10 mouse cellular contexts compared by ENCODE assay signal in genomic region chr16:32662372-32662771, GRCm38 (mm10). TPM values are rescaled to one million over a fixed set of nuclear protein-coding genes. Genes with fewer than 3 reads are reported as not detected.
DNase-seq lines count a peak whose midpoint lies in the region; ATAC-seq and TF ChIP-seq lines count a peak whose summit lies in the region.
"Had no signal": no experiment of that assay in that cellular context is flagged by ENCODE, and none has a peak within 500 bp of the region (broad histone marks: within the 10 kb centered on the region; RNA-seq: fewer than 3 reads in every experiment).

No protein-coding gene starts in this region.

- no peak for TF ChIP-seq POLR2A in thymus, adult 2 months (IDR thresholded peaks at IDR 0.05; ENCODE audit: control insufficient read depth, extremely low read depth, insufficient read depth, low read length, poor library complexity)

- no peak for TF ChIP-seq CTCF in thymus, adult 2 months (IDR thresholded peaks at IDR 0.05; ENCODE audit: borderline replicate concordance, control insufficient read depth, extremely low read depth, insufficient read depth, low read length, poor library complexity)

- H3K4me1 ChIP-seq in heart, embryonic 11.5 days (ENCODE audit: control insufficient read depth, insufficient read depth, low read length), result peaks cover 76% of the 10 kb centered on the region
- peaks cover 80% of the 10 kb centered on the region for H3K4me1 ChIP-seq in thymus, adult 2 months (replicated peaks; ENCODE audit: control insufficient read depth, insufficient read depth, low read length)
- H3K4me1 ChIP-seq in midbrain, embryonic 10.5 days, result peaks cover 93% of the 10 kb centered on the region

- no peak for DNase-seq in heart, adult 18-20 months
- DNase-seq in thymus, postnatal 4 days, result peak; percentile 17
- no peak for DNase-seq in thymus, adult 2 months
- no peak for DNase-seq in midbrain, embryonic 10.5 days (ENCODE audit: low spot score)
- no peak for DNase-seq in right cerebral cortex, postnatal 25 days
- no peak for DNase-seq in cerebellum, postnatal 14 days
- DNase-seq: cerebellum, postnatal 36 days had no signal

- H3K9ac ChIP-seq in heart, embryonic 11.5 days (ENCODE audit: low read depth, low read length), result no peak overlapping the region; the same call in 1 of the 2 replicates
- H3K9ac ChIP-seq: limb, embryonic 15.5 days had no signal

- H3K9me3 ChIP-seq in heart, embryonic 11.5 days (replicated peaks; ENCODE audit: control insufficient read depth, low read length), result no peaks in the 10 kb centered on the region
- no peaks in the 10 kb centered on the region for H3K9me3 ChIP-seq in midbrain, embryonic 10.5 days (replicated peaks)
- H3K9me3 ChIP-seq: limb, embryonic 15.5 days had no signal

- H3K4me3 ChIP-seq in heart, embryonic 11.5 days (ENCODE audit: low read depth, low read length), result no peak overlapping the region
- no peak overlapping the region for H3K4me3 ChIP-seq in thymus, adult 2 months (ENCODE audit: control insufficient read depth, insufficient read depth, low read length)
- no peak overlapping the region for H3K4me3 ChIP-seq in midbrain, embryonic 10.5 days

- H3K27ac ChIP-seq in heart, embryonic 11.5 days (ENCODE audit: low read depth, low read length), result no peak overlapping the region
- H3K27ac ChIP-seq in thymus, adult 2 months (ENCODE audit: control insufficient read depth, insufficient read depth, low read length), result no peak overlapping the region
- peak overlapping the region; percentile 85 for H3K27ac ChIP-seq in midbrain, embryonic 10.5 days (replicated peaks)

- H3K4me2 ChIP-seq in heart, embryonic 11.5 days, result peak overlapping the region; percentile 14; the same call in 1 of the 2 replicates

- no peak for ATAC-seq in heart, embryonic 11.5 days (replicated peaks; ENCODE audit: insufficient number of reproducible peaks, low FRiP score, low TSS enrichment)
- ATAC-seq in megakaryocyte progenitor cell, adult 5-6 weeks (replicated peaks; ENCODE audit: poor library complexity), result no peak

- 0 out of 2 replicates have a peak, but pooled peaks cover 3% of the 10 kb centered on the region for H3K27me3 ChIP-seq in heart, embryonic 11.5 days (ENCODE audit: control insufficient read depth, insufficient read depth, low read length)
- no peaks in the 10 kb centered on the region for H3K27me3 ChIP-seq in thymus, adult 2 months (ENCODE audit: control insufficient read depth, insufficient read depth, low read length)
- H3K27me3 ChIP-seq in midbrain, embryonic 10.5 days (ENCODE audit: low read depth, poor library complexity, severe bottlenecking), result no peaks in the 10 kb centered on the region
- H3K27me3 ChIP-seq: limb, embryonic 15.5 days had no signal

- H3K36me3 ChIP-seq in heart, embryonic 11.5 days (ENCODE audit: control insufficient read depth, insufficient read depth, low read length), result no peaks in the 10 kb centered on the region
- 0 out of 2 replicates have a peak, but pooled peaks cover 10% of the 10 kb centered on the region for H3K36me3 ChIP-seq in thymus, adult 2 months (ENCODE audit: control insufficient read depth, insufficient read depth, low read length)
- H3K36me3 ChIP-seq in midbrain, embryonic 10.5 days, result peaks cover 7% of the 10 kb centered on the region

- WGBS in heart, embryonic 11.5 days (ENCODE audit: insufficient replicate concordance), result 87% methylated on average over 7 of the region's 7 CpGs
- WGBS in thymus, adult 2 months, result 96% methylated on average over 7 of the region's 7 CpGs
- WGBS in midbrain, embryonic 10.5 days, result 89% methylated on average over 7 of the region's 7 CpGs

RNA-seq across cellular contexts. Expression of gene Tnk2, which starts 18.7 kb away (rescaled TPM):
- 6.9 and 7.8 TPM in 2 replicates for polyA plus RNA-seq in heart, embryonic 11.5 days (2014; fragmentation: Nextera tagmentation; extraction: Ambion mirVana)
- 10 to 100 TPM; 20.5 to 22.0 TPM for total RNA-seq in heart, adult 18-20 months (2021)
- 479 and 508 TPM in 2 replicates for polyA plus RNA-seq in thymus, adult 2 months (2012; rRNA removed)
- polyA plus RNA-seq in midbrain, embryonic 10.5 days (2016; fragmentation: Nextera tagmentation; extraction: Ambion mirVana), result 8.4 and 9.8 TPM in 2 replicates
- 5.9 and 6.9 TPM in 2 replicates for total RNA-seq in megakaryocyte progenitor cell, adult 5-6 weeks (2015)
- 8.0 and 15.5 TPM in 2 replicates for total RNA-seq in megakaryocyte progenitor cell, adult 5-6 weeks (2017)

RNA-seq across cellular contexts. Expression of gene Tfrc, which starts 53.7 kb away (rescaled TPM):
- polyA plus RNA-seq in heart, embryonic 11.5 days (2014; fragmentation: Nextera tagmentation; extraction: Ambion mirVana), result 66.7 and 69.2 TPM in 2 replicates
- 10 to 100 TPM; 27.1 to 57.1 TPM for total RNA-seq in heart, adult 18-20 months (2021)
- 11.7 and 14.2 TPM in 2 replicates for polyA plus RNA-seq in thymus, adult 2 months (2012; rRNA removed)
- polyA plus RNA-seq in midbrain, embryonic 10.5 days (2016; fragmentation: Nextera tagmentation; extraction: Ambion mirVana), result 68.7 and 71.9 TPM in 2 replicates
- 111 and 138 TPM in 2 replicates for total RNA-seq in megakaryocyte progenitor cell, adult 5-6 weeks (2015)
- total RNA-seq in megakaryocyte progenitor cell, adult 5-6 weeks (2017), result 110 and 143 TPM in 2 replicates

Comparison
In these comparisons a context has a peak if more than half of its experiments do, and no peak if none do; other contexts are left out.
1. RNA of gene Tnk2, which starts 18.7 kb away (polyA plus RNA-seq): 479 to 508 TPM in thymus, adult 2 months; 8.4 to 9.8 TPM in midbrain, embryonic 10.5 days and 6.9 to 7.8 TPM in heart, embryonic 11.5 days; every median in the first group is over 10 times any median in the second.